Mouse (Mus musculus): ENCODE measurements around the gene Nhp2. TPM values are rescaled to one million over a fixed set of nuclear protein-coding genes. Genes with fewer than 3 reads are reported as not detected.
"Not testable (repeated sequence)": the region's sequence is repeated elsewhere in the genome, so short reads cannot be mapped to it uniquely, and the experiment has no call there.

Gene Nhp2
- total RNA-seq, 2 experiments from 2014 or later, result 44.8 to 48.4 TPM

- DNase-seq (ENCODE audit: low spot score in 2 of 2), result peak; percentile 70 to 78
Observed at GRCm38 (mm10) chr11:51605602-51606446, 13.7 kb upstream of the Nhp2 start.

- DNase-seq (ENCODE audit: low spot score in 2 of 2), result peak; percentile 97 to 98
Observed at GRCm38 (mm10) chr11:51606447-51607095, 13.0 kb upstream of the Nhp2 start, which contains the start of gene Hnrnpab. Hnrnpab (minus strand) TSS chr11:51606847.

GRCm38 (mm10) chr11:51607096-51607738 lies 12.3 kb upstream of the Nhp2 start:
- no peak for DNase-seq (ENCODE audit: low spot score in 2 of 2)

- DNase-seq (ENCODE audit: low spot score in 2 of 2), result no peak
Observed at GRCm38 (mm10) chr11:51609266-51609909, 10.1 kb upstream of the Nhp2 start.

GRCm38 (mm10) chr11:51609940-51610339 lies 9.6 kb upstream of the Nhp2 start:
- not testable (repeated sequence) for DNase-seq (ENCODE audit: low spot score in 2 of 2)

GRCm38 (mm10) chr11:51614256-51614655 lies 5.3 kb upstream of the Nhp2 start:
- no peak for DNase-seq (ENCODE audit: low spot score in 2 of 2)

- no peak for DNase-seq (ENCODE audit: low spot score in 2 of 2)
Observed at GRCm38 (mm10) chr11:51615129-51615528, 4.4 kb upstream of the Nhp2 start.

GRCm38 (mm10) chr11:51615601-51616000 lies 3.9 kb upstream of the Nhp2 start:
- DNase-seq (ENCODE audit: low spot score in 2 of 2), result peak; percentile 36 to 40

GRCm38 (mm10) chr11:51616113-51616512 lies 3.4 kb upstream of the Nhp2 start:
- DNase-seq (ENCODE audit: low spot score in 2 of 2), result not testable (repeated sequence)

- DNase-seq (ENCODE audit: low spot score in 2 of 2), result peak; percentile 71 to 79
Observed at GRCm38 (mm10) chr11:51617693-51618092, 1.8 kb upstream of the Nhp2 start.

- no peak for DNase-seq (ENCODE audit: low spot score in 2 of 2)
Observed at GRCm38 (mm10) chr11:51618894-51619408, 584 bp upstream of the Nhp2 start.

GRCm38 (mm10) chr11:51620084-51620483 lies 549 bp downstream of the Nhp2 start:
- no peak for DNase-seq (ENCODE audit: low spot score in 2 of 2)

GRCm38 (mm10) chr11:51621776-51622175 lies 2.2 kb downstream of the Nhp2 start:
- DNase-seq (ENCODE audit: low spot score in 2 of 2), result no peak

- DNase-seq (ENCODE audit: low spot score in 2 of 2), result peak; percentile 76 to 85
Observed at GRCm38 (mm10) chr11:51622971-51623491, 3.5 kb downstream of the Nhp2 start.

- no peak for DNase-seq (ENCODE audit: low spot score in 2 of 2)
Observed at GRCm38 (mm10) chr11:51625187-51625820, 5.8 kb downstream of the Nhp2 start.

GRCm38 (mm10) chr11:51627425-51627824 lies 7.9 kb downstream of the Nhp2 start:
- peak; percentile 31 to 47 for DNase-seq (ENCODE audit: low spot score in 2 of 2)

GRCm38 (mm10) chr11:51627907-51628306 lies 8.4 kb downstream of the Nhp2 start:
- DNase-seq (ENCODE audit: low spot score in 2 of 2), result peak in 1 of 2 experiments; percentile 36

GRCm38 (mm10) chr11:51629651-51630314 lies 10.2 kb downstream of the Nhp2 start:
- DNase-seq (ENCODE audit: low spot score in 2 of 2), result peak; percentile 29 to 63

GRCm38 (mm10) chr11:51632130-51632753 lies 12.7 kb downstream of the Nhp2 start:
- no peak for DNase-seq (ENCODE audit: low spot score in 2 of 2)

All from left cerebral cortex, adult 18-20 months (tissue).